Mouse (Mus musculus) stomach, postnatal 0 days (tissue): ENCODE measurements around the gene Xxylt1.

Source experiments
- CTCF ChIP-seq: IDR thresholded peaks from 2 replicates; pipeline ENCODE4 v1.5.1; 2016; ENCODE audit warnings: antibody characterized with exemption, low read depth, mild to moderate bottlenecking, moderate library complexity
- EP300 ChIP-seq: optimal IDR thresholded peaks from 2 replicates; pipeline ENCODE3; 2016; ENCODE audit warnings: antibody characterized with exemption

DNA sequence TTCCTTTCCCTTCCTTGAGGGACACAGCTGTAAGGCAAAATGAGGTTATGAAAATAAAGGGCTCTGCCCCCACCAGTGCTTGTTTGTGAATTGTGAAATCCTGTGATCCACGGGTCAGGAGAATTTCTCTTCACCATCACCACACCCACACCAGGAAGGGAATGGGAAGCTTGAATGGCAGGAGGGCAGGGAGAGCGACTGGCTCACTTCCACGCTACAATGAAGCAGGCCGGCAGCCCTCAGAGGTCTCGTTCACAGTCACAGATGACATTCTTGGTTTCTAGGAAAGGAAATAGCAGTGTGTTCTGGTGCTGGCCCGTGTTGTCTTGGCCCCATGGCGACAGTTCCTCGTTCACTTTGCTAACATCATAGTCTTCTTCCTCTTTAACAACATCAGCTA, 136.3 kb downstream of the Xxylt1 start:
- TF ChIP-seq CTCF (no peak), EP300 (no peak)
